Mouse (Mus musculus) C2C12 (cell line): ENCODE results near the gene Dst. TPM values are rescaled to one million over a fixed set of nuclear protein-coding genes. Genes with fewer than 3 reads are reported as not detected.

Experiments used
- H3K27me3 ChIP-seq: one replicate; pipeline ENCODE4 v1.6.1; 2011; ENCODE audit not compliant: control insufficient read depth, insufficient read depth, insufficient read length
- H3K36me3 ChIP-seq: one replicate; pipeline ENCODE4 v1.6.1; 2011; ENCODE audit not compliant: control insufficient read depth, insufficient read depth
- H3K4me3 ChIP-seq: one replicate; pipeline ENCODE4 v1.5.1; 2011; ENCODE audit warnings: mild to moderate bottlenecking, control low read depth; ENCODE audit not compliant: poor library complexity, insufficient read depth, severe bottlenecking
- H3K79me2 ChIP-seq: one replicate; pipeline ENCODE4 v1.6.1; 2011; ENCODE audit not compliant: control insufficient read depth, insufficient read depth
- H3K79me3 ChIP-seq: one replicate; pipeline ENCODE4 v1.6.1; 2011; ENCODE audit warnings: low read depth, control low read depth
- H3ac ChIP-seq: one replicate; pipeline ENCODE3; 2011; ENCODE audit warnings: low read depth; ENCODE audit not compliant: control insufficient read depth, insufficient read length
- CEBPB ChIP-seq: IDR thresholded peaks from one replicate; pipeline ENCODE4 v1.6.1; 2011; ENCODE audit warnings: low read depth, mild to moderate bottlenecking, control low read depth, moderate library complexity
- CTCF ChIP-seq: IDR thresholded peaks from one replicate; pipeline ENCODE4 v1.5.1; 2011; ENCODE audit not compliant: control insufficient read depth, insufficient read depth, insufficient read length
- FOSL1 ChIP-seq: IDR thresholded peaks from one replicate; pipeline ENCODE4 v1.8.0; 2011; ENCODE audit warnings: mild to moderate bottlenecking, low read length; ENCODE audit not compliant: poor library complexity, insufficient read depth, severe bottlenecking
- MAX ChIP-seq: IDR thresholded peaks from one replicate; pipeline ENCODE4 v1.6.1; 2011; ENCODE audit warnings: mild to moderate bottlenecking, control low read depth
- MYOD1 ChIP-seq: IDR thresholded peaks from one replicate; pipeline ENCODE4 v1.6.1; 2011; ENCODE audit warnings: low read depth; ENCODE audit not compliant: control insufficient read depth, insufficient read length
- MYOG ChIP-seq: IDR thresholded peaks from one replicate; pipeline ENCODE4 v1.6.1; 2011; ENCODE audit not compliant: control insufficient read depth, insufficient read length; ENCODE audit errors: extremely low read depth
- USF1 ChIP-seq: IDR thresholded peaks from one replicate; pipeline ENCODE4 v1.6.1; 2011; ENCODE audit warnings: low read depth, mild to moderate bottlenecking, control low read depth, moderate library complexity
- polyA plus RNA-seq: library from polyadenylated mRNA; unstranded; fragments of >200 nt; fragmentation: generic; extraction: Trizol; gene quantifications from one replicate; pipeline ENCODE4 v1.2.1, GENCODE M21; 2012; ENCODE audit warnings: missing spikeins

The Dst gene
- polyA plus RNA-seq, 1 experiment = 26.5 TPM

DNA sequence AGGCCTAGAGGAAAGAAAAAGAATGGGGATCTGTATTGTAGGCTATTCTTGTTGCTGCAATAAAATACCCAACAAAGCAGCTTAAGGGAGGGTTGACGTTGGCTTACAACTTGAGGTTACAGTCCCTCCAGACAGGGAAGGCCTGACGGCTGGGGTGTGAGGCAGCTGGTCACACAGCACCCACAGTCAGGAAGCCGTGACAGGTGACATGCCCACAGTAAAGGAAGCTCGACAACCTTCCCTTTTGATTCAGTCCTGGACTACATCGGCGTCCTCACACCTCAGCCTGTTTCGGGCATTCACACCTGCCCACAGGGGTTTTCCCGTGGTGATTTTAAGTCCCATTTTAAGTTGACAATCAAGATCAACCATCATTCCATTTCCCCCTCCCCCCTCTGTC, 34.6 kb downstream of the Dst start:
- Histone ChIP-seq H3K79me3 (peaks cover 62% of the 10 kb centered on the region), H3K79me2 (peaks cover 99% of the 10 kb centered on the region), H3K36me3 (peaks cover 14% of the 10 kb centered on the region), H3K27me3 (no peaks in the 10 kb centered on the region), H3K4me3 (no peak overlapping the region), H3ac (no peak overlapping the region)
- no peak for TF ChIP-seq CEBPB
- no peak for TF ChIP-seq MYOD1
- TF ChIP-seq USF1 = no peak
- no peak for TF ChIP-seq FOSL1
- TF ChIP-seq MYOG = no peak
- no peak for TF ChIP-seq MAX
- TF ChIP-seq CTCF = no peak

DNA sequence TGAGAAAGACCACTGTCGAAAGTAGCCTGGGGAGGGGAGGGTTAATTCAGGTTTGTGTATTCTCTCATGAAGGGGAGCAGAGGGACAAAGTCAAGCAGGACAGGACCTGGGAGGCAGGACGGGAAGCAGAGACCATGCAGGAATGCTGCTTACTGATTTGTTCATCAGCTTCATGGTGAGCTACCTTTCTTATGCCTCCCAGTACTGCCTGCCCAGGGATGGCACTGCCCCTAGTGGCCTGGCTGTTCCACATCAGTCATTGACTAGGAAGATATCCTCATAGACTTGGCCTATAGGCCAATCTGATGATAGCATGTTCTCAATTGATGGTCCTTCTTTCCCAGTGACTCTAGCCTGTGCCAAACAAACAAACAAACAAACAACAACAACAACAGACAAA, 35.9 kb downstream of the Dst start:
- TF ChIP-seq MAX (no peak), USF1 (no peak), CEBPB (no peak), MYOG (no peak), CTCF (no peak), MYOD1 (no peak), FOSL1 (no peak)
- peaks cover 99% of the 10 kb centered on the region for H3K79me2 ChIP-seq
- H3ac ChIP-seq = no peak overlapping the region
- H3K27me3 ChIP-seq = no peaks in the 10 kb centered on the region
- peaks cover 7% of the 10 kb centered on the region for H3K36me3 ChIP-seq
- no peak overlapping the region for H3K4me3 ChIP-seq
- peaks cover 55% of the 10 kb centered on the region for H3K79me3 ChIP-seq

DNA sequence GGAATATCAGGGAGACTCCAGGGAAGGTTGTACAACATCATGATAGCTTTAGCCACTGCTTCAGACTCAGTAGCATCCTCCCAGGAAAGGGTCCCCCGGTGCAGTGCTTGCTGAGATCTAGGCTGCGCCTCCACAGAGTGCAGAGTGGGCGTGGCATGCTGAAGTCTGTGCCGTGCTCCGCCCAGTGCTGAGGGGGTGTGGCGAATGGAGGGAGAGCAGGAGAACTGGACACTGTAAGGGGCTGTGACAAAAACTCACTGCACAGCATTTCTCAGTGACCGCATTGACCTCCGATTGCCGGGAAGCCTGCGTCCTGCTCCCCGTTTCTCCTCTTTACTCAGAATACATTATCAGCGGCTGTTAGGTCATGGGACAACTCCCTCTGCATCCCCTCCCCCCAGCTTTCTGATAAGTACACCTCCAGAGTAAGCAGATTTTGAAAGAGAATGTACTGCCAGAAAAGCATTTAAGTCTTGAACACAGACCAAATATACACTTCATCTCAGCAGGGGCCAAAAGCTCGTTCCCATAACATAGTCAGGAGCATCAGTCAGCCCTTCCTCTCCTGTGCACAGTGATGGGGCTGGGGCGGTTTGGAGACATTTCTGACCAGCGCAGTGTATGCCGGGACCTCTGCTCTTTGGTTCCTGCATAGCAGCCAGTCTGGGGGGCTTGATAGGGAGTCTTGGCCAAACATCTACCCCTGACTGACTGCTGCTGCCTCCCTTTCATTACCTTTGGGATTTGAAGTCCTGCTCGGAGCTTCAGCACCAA, 37.1 kb downstream of the Dst start:
- no peaks in the 10 kb centered on the region for H3K27me3 ChIP-seq
- H3K79me2 ChIP-seq = peaks cover 99% of the 10 kb centered on the region
- no peak for TF ChIP-seq MAX
- no peak for TF ChIP-seq CTCF
- no peak for TF ChIP-seq CEBPB
- no peak for TF ChIP-seq MYOG
- no peak for TF ChIP-seq MYOD1
- no peak for TF ChIP-seq FOSL1
- TF ChIP-seq USF1 = no peak
- no peak overlapping the region for H3ac ChIP-seq
- no peak overlapping the region for H3K4me3 ChIP-seq
- peaks cover 1% of the 10 kb centered on the region for H3K36me3 ChIP-seq
- peaks cover 47% of the 10 kb centered on the region for H3K79me3 ChIP-seq

DNA sequence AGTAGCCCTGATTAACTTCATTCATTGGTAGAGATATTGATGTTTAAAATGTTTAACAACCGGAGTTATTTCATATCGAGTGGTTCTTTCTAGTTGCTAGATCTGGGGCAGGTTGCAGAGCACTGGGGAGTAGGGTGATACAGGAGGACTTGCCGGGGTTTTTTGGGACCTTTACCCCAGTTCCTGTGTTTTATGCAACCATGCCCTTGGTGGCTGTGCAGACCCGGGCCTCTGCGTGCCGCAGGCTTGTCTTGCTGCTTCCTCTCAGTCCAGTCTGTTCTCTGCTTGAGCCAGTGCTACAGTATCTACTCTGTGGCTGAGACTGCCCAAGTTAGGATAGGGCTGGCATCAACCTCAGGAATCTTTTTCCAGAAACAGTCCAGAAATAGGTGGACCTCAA, 37.7 kb downstream of the Dst start:
- no peaks in the 10 kb centered on the region for H3K36me3 ChIP-seq
- H3ac ChIP-seq = no peak overlapping the region
- no peaks in the 10 kb centered on the region for H3K27me3 ChIP-seq
- H3K79me2 ChIP-seq = peaks cover 94% of the 10 kb centered on the region
- no peak for TF ChIP-seq MAX
- no peak for TF ChIP-seq FOSL1
- no peak for TF ChIP-seq MYOD1
- no peak for TF ChIP-seq CTCF
- TF ChIP-seq CEBPB = no peak
- TF ChIP-seq USF1 = no peak
- no peak for TF ChIP-seq MYOG
- H3K4me3 ChIP-seq = no peak overlapping the region
- peaks cover 46% of the 10 kb centered on the region for H3K79me3 ChIP-seq

DNA sequence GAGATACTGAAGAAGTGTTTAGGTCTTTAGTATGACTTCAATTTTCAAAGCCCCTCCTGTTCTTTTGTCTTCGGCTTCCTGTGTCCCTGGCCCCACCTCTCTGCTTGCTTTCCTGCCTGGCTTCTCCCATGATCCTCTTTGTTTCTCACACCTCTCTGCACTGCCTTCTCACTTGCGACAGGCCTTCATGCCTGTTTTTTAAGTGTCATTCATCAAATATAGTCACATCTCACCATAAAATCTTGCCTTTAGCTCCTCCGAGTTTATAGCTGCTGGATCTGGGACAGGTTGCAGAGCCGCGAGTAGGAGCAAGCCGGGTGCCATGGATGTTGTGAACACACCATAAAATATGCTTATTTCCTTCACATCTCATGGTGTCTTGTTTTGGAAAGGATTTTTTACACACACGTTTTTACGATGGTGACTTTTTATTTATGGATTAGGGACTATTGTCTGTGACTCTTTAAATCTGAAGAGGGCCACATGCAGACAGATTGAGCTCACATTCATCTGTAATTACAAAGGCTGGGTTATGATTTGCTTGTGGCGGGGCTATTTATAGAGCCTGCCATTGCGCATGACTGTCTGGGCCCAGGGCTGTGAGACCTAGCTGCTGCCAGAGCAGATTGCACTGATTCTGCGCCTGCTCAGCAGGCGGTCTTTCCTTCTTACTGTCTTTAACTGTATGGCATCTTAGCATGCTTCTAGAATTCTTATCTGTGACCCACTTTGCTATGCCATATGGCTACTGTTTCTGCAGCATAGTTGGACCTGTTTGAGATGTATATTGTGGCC, 38.8 kb downstream of the Dst start:
- H3K27me3 ChIP-seq = no peaks in the 10 kb centered on the region
- no peak overlapping the region for H3K4me3 ChIP-seq
- H3K36me3 ChIP-seq = no peaks in the 10 kb centered on the region

More for the DNA sequence above, 38.8 kb downstream of the Dst start:
- peaks cover 84% of the 10 kb centered on the region for H3K79me2 ChIP-seq
- H3K79me3 ChIP-seq = peaks cover 41% of the 10 kb centered on the region
- no peak overlapping the region for H3ac ChIP-seq
- no peak for TF ChIP-seq MAX
- TF ChIP-seq CTCF = no peak
- no peak for TF ChIP-seq MYOG
- TF ChIP-seq MYOD1 = no peak
- TF ChIP-seq CEBPB = no peak
- TF ChIP-seq USF1 = no peak
- no peak for TF ChIP-seq FOSL1
